Mouse (Mus musculus) left cerebral cortex, adult 2 months (tissue): Measurements from ENCODE around the gene Morn2. TPM values are rescaled to one million over a fixed set of nuclear protein-coding genes. Genes with fewer than 3 reads are reported as not detected.
A peak's percentile ranks its signal among the peaks of the same experiment; 100 is the strongest.

Source experiments
- DNase-seq, 2 experiments: peaks; one replicate each; pipeline ENCODE4 v3.0.0; 2021 to 2022; ENCODE audit warnings: low spot score in 2 of 2, mixed read lengths in 1 of 2; ENCODE audit errors: extremely low spot score in 1 of 2
- H3K27ac ChIP-seq: fragments of 200-600 bp; 2 replicates; pipeline ENCODE4 v1.8.1; 2022
- H3K4me3 ChIP-seq: fragments of 200-600 bp; 2 replicates; pipeline ENCODE4 v1.8.1; 2022
- CTCF ChIP-seq: fragments of 200-600 bp; IDR thresholded peaks from 2 replicates; pipeline ENCODE4 v1.8.1; 2022; ENCODE audit warnings: antibody characterized with exemption, mild to moderate bottlenecking, moderate library complexity
- intact Hi-C: fragments of 180-260 bp; cut with DNase I; formaldehyde crosslinking; loops from one replicate; pipeline ENCODE4 v1.15.1; 2025
- total RNA-seq, 2 experiments: library from RNA; stranded (reverse); gene quantifications; 2 replicates each; pipeline ENCODE4 v1.2.3; 2021

The Morn2 gene
- total RNA-seq, 2 experiments from 2014 or later, result 15.6 to 16.3 TPM

DNA sequence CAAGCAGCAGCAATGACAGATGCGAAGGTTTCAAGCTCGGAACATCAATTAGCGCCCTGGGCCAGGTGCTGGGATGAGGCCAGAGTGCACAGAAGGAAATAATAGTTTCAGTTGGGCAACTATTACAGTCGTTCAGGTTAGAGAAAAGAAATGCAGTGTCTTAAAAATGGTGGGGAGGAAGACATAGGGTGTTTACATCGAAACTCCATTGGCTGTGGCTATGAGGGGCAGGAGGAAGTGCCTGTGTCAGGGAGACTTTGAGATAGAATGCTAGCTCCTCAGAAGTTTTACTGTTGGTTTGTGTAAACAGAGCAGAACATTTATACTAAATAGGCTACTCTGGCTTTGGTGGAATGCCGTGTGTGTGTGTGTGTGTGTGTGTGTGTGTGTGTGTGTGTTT, 2.0 kb upstream of the Morn2 start:
- Histone ChIP-seq H3K4me3 (no peak overlapping the region), H3K27ac (no peak overlapping the region)
- intact Hi-C loops, result loop anchor here (2.0 kb wide), 1 partner anchor 195 kb away; no protein-coding TSS in a partner anchor
- no peak for TF ChIP-seq CTCF
- no peak for DNase-seq

DNA sequence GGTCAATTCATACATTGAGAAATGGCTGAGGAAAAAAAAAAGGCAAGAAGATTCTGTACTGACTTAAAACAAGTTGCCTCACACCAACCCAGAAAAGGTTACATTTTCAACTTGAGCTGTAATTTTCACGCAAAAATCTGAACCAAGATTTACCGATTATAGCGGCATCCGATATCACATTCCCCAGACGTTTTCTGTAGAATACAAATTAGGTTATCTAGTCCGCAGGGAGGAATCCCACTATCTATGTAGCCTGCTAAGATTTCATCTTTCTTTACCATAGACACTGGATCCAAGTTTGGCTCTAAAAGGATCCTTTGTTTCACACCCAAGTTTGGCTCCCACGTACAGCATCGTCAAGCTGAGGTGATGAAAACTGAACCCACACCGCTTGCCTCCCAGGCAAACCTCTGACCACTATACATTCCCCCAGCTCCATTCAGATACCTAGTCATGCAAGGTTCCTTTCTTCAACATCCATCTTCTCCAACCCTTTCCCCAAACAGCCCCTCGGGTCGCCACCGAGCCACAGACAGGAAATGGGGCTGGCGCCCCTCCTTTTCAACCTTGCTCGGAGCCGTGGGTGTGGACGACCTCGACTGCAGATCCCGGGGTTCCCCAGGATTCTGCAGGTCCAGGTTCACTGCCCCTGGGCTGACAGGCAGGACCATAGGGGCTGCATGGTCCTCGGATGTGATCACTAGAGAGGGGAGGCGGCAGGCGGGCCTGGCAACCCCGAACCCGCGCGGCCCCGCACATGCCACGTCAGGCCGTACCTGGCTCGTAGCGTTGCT, 526 bp upstream of the Morn2 start:
- DNase-seq, result peak in 1 of 2 experiments; percentile 23
- H3K27ac ChIP-seq, result peak overlapping the region; percentile 88
- no peak for TF ChIP-seq CTCF
- intact Hi-C loops, result loop anchor here (2.0 kb wide), 4 partner anchors 43 to 271 kb away; partner anchors contain the start of gene Gm10190
- peak overlapping the region; percentile 99 for H3K4me3 ChIP-seq

DNA sequence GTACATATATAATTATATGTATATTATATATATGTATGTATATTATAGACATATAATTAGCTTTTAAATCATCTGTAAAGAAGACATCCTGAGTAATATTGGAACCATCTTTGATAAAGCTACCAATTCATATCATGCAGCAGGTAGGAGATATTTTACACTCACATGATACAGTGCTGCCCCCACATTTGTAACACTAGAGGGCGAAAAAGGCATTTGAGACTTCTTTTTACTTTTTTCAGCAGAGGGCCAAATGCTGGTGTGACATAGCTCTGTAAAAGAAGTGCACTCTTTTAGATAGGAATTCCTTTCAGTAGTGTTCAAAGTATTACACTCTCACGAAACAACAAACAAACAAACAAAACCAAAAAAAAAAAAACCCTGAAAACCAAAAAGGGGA, 1.1 kb downstream of the Morn2 start:
- intact Hi-C loops, result loop anchor here (2.0 kb wide), 3 partner anchors 42 to 270 kb away; partner anchors contain the start of gene Gm10190
- no peak overlapping the region for H3K27ac ChIP-seq
- DNase-seq, result peak in 1 of 2 experiments; percentile 37
- peak; percentile 77 for TF ChIP-seq CTCF
- H3K4me3 ChIP-seq, result peak overlapping the region; percentile 99; the same call in 1 of the 2 replicates

DNA sequence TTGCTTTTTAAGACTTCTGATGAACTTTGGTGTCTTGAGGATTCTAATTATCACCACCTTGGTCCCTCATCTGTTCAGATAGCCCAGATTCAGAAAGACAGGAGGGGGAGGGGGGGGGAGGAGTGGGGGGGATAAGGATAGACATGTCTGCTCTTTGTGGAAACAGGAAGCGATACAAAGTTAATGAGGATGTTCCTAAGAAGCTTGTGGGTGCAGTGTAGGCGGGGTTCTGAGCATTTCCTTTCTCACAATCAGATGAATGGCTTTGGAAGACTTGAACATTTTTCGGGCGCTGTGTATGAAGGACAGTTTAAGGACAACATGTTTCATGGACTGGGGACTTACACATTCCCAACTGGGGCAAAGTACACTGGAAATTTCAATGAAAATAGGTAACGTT, 5.3 kb downstream of the Morn2 start:
- DNase-seq, result no peak
- no peak for TF ChIP-seq CTCF
- Histone ChIP-seq H3K27ac (no peak overlapping the region), H3K4me3 (no peak overlapping the region)
- intact Hi-C loops, result no loop called here

DNA sequence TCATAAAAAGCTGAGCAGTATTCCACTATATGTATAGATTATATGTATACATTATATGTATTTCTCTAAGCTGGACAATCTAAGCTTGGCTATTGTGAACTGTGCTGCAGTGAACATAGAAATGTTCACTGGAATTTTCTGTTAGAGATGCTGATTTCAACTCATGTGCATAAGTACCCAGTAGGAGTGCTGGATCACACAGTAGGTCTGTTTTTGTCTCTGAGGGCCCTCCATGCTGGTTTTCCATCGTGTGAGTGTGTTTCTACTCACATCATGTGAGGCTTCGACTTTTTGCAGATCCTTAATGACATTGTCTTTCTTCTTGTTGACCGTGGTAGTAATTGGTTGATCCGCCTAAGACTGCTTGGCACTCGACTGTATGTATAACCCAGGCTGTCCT, 8.8 kb downstream of the Morn2 start:
- Histone ChIP-seq H3K4me3 (no peak overlapping the region), H3K27ac (no peak overlapping the region)
- TF ChIP-seq CTCF, result no peak
- DNase-seq, result no peak
- intact Hi-C loops, result no loop called here

DNA sequence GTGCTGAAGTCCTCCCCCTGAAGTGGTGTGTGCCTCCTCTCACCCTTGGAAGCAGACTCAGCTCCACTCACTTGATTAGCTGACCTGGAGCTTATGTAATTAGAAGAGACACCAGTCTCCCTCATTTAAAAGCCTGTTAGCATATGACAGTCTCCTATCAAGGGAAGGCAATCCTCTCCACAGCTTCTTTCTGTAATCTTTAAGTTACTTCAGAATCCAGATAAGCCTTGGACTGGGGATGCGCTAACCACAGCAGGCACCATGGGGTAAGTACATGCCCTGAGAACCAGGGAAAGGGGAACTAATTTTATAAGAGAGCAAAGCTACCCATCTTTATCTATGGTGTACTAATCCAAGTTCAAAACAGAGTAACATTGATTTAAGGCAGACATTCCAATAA, 17.2 kb downstream of the Morn2 start, which contains the start of gene Arhgef33:
Gene Arhgef33 (plus strand): TSS at position 157 of the 400 bp plus-strand sequence.
- intact Hi-C loops, result no loop called here
- Histone ChIP-seq H3K27ac (no peak within 1 kb of the TSS), H3K4me3 (no peak within 1 kb of the TSS)
- no peak for DNase-seq
- TF ChIP-seq CTCF, result no peak

DNA sequence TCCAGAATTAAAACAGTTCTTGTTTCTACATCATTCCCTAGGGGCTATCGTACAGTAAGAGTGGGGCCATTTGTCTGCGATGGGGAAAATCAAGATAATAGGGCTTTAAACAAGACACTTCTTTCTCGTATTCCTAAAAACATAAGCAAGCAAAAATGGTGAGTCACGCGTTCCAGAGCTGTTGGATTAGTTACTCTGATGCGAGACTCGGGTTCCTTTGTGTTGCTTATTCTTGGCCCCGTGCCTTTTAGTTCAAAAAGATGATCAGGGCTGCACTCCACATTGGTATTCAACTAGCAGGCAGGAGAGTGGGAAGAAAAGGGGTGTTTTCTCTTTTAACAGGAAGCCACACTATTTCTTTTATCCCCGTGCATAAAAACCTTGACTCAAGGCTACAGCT, 21.8 kb downstream of the Morn2 start:
- Histone ChIP-seq H3K27ac (no peak overlapping the region), H3K4me3 (no peak overlapping the region)
- no peak for TF ChIP-seq CTCF
- no peak for DNase-seq
- intact Hi-C loops, result no loop called here

DNA sequence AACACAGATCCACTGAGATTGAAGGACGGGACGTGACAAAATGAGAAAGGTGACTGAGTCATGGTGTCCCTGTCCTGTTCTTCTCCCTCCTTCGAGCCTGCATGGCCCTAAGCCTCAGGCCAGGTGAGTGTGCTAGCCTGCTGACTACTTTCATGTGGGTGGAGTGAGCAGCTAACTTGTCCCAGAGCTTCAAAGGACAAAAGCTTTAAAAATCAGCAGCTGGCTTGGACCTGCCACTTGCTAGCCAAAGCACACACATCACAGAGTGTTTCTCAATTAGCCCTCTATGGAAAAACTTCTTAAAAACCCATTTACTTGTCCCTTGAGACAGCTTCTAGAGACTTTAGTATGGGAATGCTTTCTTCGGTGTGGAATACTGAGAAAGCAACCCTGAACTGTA, 22.4 kb downstream of the Morn2 start:
- intact Hi-C loops, result no loop called here
- no peak for TF ChIP-seq CTCF
- no peak for DNase-seq
- H3K4me3 ChIP-seq, result no peak overlapping the region
- no peak overlapping the region for H3K27ac ChIP-seq

DNA sequence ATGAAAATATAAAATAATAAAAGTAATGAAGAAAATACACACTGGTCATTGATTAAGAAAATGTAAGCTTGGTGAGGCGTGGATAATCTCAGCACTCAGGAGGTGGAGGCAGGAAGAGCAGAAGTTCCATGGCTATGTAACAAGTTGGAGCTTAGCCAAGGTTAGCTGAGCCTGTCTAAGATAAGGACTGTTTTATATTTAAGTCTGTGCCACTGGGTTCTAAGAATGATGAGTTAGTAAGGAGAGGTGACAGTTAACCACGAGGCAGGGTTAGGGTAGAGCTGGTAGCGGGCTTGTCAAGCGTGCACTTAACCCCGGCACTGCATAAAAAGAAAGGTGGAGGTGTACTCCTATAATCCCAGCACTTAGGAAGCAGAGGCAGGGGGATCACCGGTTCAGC, 32.2 kb downstream of the Morn2 start:
- Histone ChIP-seq H3K4me3 (no peak overlapping the region), H3K27ac (no peak overlapping the region)
- no peak for DNase-seq
- TF ChIP-seq CTCF, result no peak
- intact Hi-C loops, result no loop called here

DNA sequence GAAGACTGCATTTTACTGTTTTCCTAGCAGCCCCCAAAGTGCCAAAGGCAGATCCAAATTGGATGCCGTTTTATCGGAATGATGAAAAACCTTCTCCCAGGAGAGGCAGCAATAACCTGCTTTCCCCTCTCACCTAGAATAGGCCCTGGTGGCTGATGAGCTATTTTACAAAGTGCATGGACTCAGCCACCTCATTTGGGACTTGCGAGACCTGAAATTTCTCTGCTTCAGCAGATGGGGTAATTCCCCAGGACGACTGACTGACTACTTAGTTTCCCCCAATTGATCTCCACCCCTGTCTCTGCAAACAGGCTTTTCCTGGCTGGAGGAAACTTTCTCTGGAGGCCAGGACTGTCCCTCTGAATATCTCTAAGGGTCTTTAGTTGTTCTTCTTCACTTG, 33.0 kb downstream of the Morn2 start:
- DNase-seq, result no peak
- no peak overlapping the region for H3K4me3 ChIP-seq
- intact Hi-C loops, result no loop called here
- TF ChIP-seq CTCF, result no peak
- no peak overlapping the region for H3K27ac ChIP-seq

DNA sequence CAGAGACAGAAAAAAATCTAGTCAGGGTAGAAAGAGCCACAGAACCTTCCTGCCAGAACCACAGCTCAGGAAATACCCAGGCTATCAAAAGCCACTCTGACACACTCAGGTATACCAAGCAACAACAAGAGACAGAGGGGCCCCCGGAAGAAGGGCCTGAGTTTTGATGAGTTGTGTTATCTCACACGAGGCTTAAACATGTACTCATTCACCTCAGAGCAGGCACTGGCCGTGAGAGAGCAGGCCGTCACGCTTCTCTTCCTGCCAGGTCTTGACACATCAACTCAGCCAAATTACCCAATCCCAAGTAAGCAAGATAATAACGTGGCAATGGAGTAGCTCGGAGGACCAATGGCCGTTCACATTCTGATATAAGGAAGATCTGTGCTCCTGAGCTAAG, 33.7 kb downstream of the Morn2 start:
- DNase-seq, result no peak
- TF ChIP-seq CTCF, result no peak
- intact Hi-C loops, result no loop called here
- no peak overlapping the region for H3K27ac ChIP-seq
- H3K4me3 ChIP-seq, result no peak overlapping the region

DNA sequence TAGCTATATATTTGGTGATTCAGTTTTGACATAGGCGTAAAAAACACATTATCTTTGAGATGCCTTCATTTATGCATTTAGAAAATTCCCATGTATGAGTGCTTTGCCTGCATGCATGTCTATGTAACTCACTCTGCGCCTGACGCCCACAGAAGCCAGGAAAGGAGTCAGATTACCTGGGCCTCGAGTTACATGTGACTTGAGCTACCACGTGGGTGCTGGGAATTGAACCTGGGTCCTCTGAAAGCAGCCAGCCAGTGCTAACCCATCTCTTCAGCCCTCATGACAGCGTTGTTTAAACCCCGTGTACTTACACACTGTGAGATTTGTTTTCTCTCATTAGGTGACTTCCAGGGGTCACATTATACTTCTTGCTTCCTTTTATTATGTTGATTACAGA, 34.5 kb downstream of the Morn2 start:
- intact Hi-C loops, result no loop called here
- no peak for TF ChIP-seq CTCF
- Histone ChIP-seq H3K4me3 (no peak overlapping the region), H3K27ac (no peak overlapping the region)
- DNase-seq, result no peak

DNA sequence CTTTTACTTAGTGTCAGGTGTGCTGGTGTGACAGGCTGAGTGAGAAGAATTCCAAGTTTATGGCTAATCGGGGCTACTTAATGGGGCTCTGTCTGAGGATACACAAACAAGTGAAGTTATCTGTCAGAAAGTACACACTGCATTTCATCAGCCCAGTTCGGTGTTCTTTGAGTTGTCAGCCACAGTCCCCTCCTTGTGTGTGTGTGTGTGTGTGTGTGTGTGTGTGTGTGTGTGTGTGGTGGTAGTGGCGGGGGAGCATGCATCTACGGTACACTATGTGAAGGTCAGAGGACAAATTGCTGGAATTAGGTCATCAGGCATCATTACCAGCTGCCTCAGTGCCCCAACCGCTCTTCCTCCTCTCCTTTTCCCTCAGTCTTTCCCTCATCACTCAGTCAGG, 35.5 kb downstream of the Morn2 start:
- DNase-seq, result no peak
- Histone ChIP-seq H3K4me3 (no peak overlapping the region), H3K27ac (no peak overlapping the region)
- TF ChIP-seq CTCF, result no peak
- intact Hi-C loops, result no loop called here
